Comparison of ENCODE assay signal across 8 mouse cellular contexts in genomic region chr2:84775241-84775640, GRCm38 (mm10). TPM values are rescaled to one million over a fixed set of nuclear protein-coding genes. Genes with fewer than 3 reads are reported as not detected.
DNase-seq lines count a peak whose midpoint lies in the region; ATAC-seq and TF ChIP-seq lines count a peak whose summit lies in the region.

Gene Serping1, minus strand, starts transcription at chr2:84775444.

- no peak within 1 kb of the TSS for H3K4me3 ChIP-seq in thymus, adult 2 months (ENCODE audit: control insufficient read depth, insufficient read depth, low read length)
- H3K4me3 ChIP-seq in forebrain, embryonic 11.5 days (ENCODE audit: low read depth, low read length): peak within 1 kb of the TSS; percentile 22
- peak within 1 kb of the TSS; percentile 18 to 24; a peak in 3 of 4 replicates for H3K4me3 ChIP-seq in liver, embryonic 14.5 days (ENCODE audit: insufficient read depth in 1 of 2, low read depth in 2 of 2, low read length in 2 of 2)

- 95% methylated on average over 9 of the region's 9 CpGs for WGBS in thymus, adult 2 months
- 68% methylated on average over 9 of the region's 9 CpGs for WGBS in forebrain, embryonic 11.5 days
- 69% methylated on average over 9 of the region's 9 CpGs for WGBS in liver, embryonic 14.5 days (ENCODE audit: insufficient replicate concordance)

- peak within 1 kb of the TSS; percentile 56 for H3K9ac ChIP-seq in forebrain, embryonic 11.5 days (ENCODE audit: low read length)
- H3K9ac ChIP-seq in liver, embryonic 14.5 days (replicated peaks): no peak within 1 kb of the TSS

- H3K4me2 ChIP-seq in forebrain, embryonic 11.5 days (ENCODE audit: low read depth, low read length, severe bottlenecking): peak within 1 kb of the TSS; percentile 54
- peak within 1 kb of the TSS; percentile 26 for H3K4me2 ChIP-seq in liver, embryonic 14.5 days (ENCODE audit: low read depth)

- no peaks in the 10 kb centered on the region for H3K4me1 ChIP-seq in thymus, adult 2 months (replicated peaks; ENCODE audit: control insufficient read depth, insufficient read depth, low read length)
- peaks cover 9% of the 10 kb centered on the region for H3K4me1 ChIP-seq in forebrain, embryonic 11.5 days (replicated peaks; ENCODE audit: control insufficient read depth, insufficient read depth, low read length)
- peaks cover 0 to 5% of the 10 kb centered on the region in 2 experiments; a peak in 2 of 4 replicates for H3K4me1 ChIP-seq in liver, embryonic 14.5 days (replicated peaks; ENCODE audit: control insufficient read depth in 2 of 2, insufficient read depth in 2 of 2, low read length in 1 of 2)

- TF ChIP-seq POLR2A in thymus, adult 2 months (IDR thresholded peaks at IDR 0.05; ENCODE audit: control insufficient read depth, extremely low read depth, insufficient read depth, low read length, poor library complexity): no peak

- DNase-seq in thymus, adult 2 months: no peak
- no peak for DNase-seq in thymus, postnatal 10 days (ENCODE audit: low spot score in 2 of 2)
- no peak for DNase-seq in forebrain, embryonic 11.5 days (ENCODE audit: low spot score)
- no peak for DNase-seq in heart, postnatal 25 days (ENCODE audit: low spot score)
- no peak for DNase-seq in liver, embryonic 14.5 days (ENCODE audit: low read depth in 3 of 3, low spot score in 3 of 3)
- no peak for DNase-seq in spleen, postnatal 36 days (ENCODE audit: low spot score in 2 of 2)
- no peak for DNase-seq in layer of hippocampus, postnatal 25 days (ENCODE audit: extremely low spot score in 1 of 2, low spot score in 1 of 2)
- no peak for DNase-seq in T-cell, adult 2 months (ENCODE audit: low spot score)

- no peaks in the 10 kb centered on the region for H3K27me3 ChIP-seq in thymus, adult 2 months (ENCODE audit: control insufficient read depth, insufficient read depth, low read length)
- H3K27me3 ChIP-seq in forebrain, embryonic 11.5 days (ENCODE audit: control insufficient read depth, insufficient read depth, low read length): no peaks in the 10 kb centered on the region
- peaks cover 26% of the 10 kb centered on the region for H3K27me3 ChIP-seq in liver, embryonic 14.5 days (ENCODE audit: control insufficient read depth, insufficient read depth, low read length)

- H3K36me3 ChIP-seq in thymus, adult 2 months (ENCODE audit: control insufficient read depth, insufficient read depth, low read length): no peaks in the 10 kb centered on the region
- no peaks in the 10 kb centered on the region for H3K36me3 ChIP-seq in forebrain, embryonic 11.5 days (ENCODE audit: control insufficient read depth, insufficient read depth, low read length)
- no peaks in the 10 kb centered on the region for H3K36me3 ChIP-seq in liver, embryonic 14.5 days (replicated peaks; ENCODE audit: control insufficient read depth, insufficient read depth, low read depth)

- no peak for TF ChIP-seq CTCF in thymus, adult 2 months (IDR thresholded peaks at IDR 0.05; ENCODE audit: borderline replicate concordance, control insufficient read depth, extremely low read depth, insufficient read depth, low read length, poor library complexity)
- no peak for TF ChIP-seq CTCF in liver, embryonic 14.5 days (IDR thresholded peaks at IDR 0.05; ENCODE audit: low read depth)

- intact Hi-C loops in heart, postnatal 25 days (cut with DNase I): no loop called here

- no peaks in the 10 kb centered on the region for H3K9me3 ChIP-seq in forebrain, embryonic 11.5 days (ENCODE audit: control insufficient read depth, low read length)
- no peaks in the 10 kb centered on the region for H3K9me3 ChIP-seq in liver, embryonic 14.5 days (ENCODE audit: control insufficient read depth, low read length)

- TF ChIP-seq EP300 in liver, embryonic 14.5 days (IDR thresholded peaks at IDR 0.05; ENCODE audit: low read depth): no peak

- H3K27ac ChIP-seq in thymus, adult 2 months (ENCODE audit: control insufficient read depth, insufficient read depth, low read length): no peak within 1 kb of the TSS
- H3K27ac ChIP-seq in forebrain, embryonic 11.5 days (ENCODE audit: low read depth, low read length): peak within 1 kb of the TSS; percentile 79
- H3K27ac ChIP-seq in liver, embryonic 14.5 days: no peak within 1 kb of the TSS

- peak; percentile 25 for ATAC-seq in forebrain, embryonic 11.5 days (replicated peaks; ENCODE audit: low FRiP score)
- peak; percentile 69 for ATAC-seq in liver, embryonic 14.5 days (ENCODE audit: insufficient read depth)

RNA-seq across cellular contexts. Expression of gene Serping1, which starts in this region (rescaled TPM):
- polyA plus RNA-seq in thymus, adult 2 months (2012; rRNA removed): 64.6 and 93.7 TPM in 2 replicates
- polyA plus RNA-seq in forebrain, embryonic 11.5 days (2014; fragmentation: Nextera tagmentation; extraction: Ambion mirVana): 30.4 and 35.7 TPM in 2 replicates
- 10 to 100 TPM; 68.8 to 75.7 TPM for total RNA-seq in heart, postnatal 25 days (2021)
- 32.4 and 35.4 TPM in 2 replicates for polyA plus RNA-seq in liver, embryonic 14.5 days (2012; rRNA removed)
- 45.4 and 61.5 TPM in 2 replicates for polyA plus RNA-seq in liver, embryonic 14.5 days (2014; fragmentation: Nextera tagmentation; extraction: Ambion mirVana)
- total RNA-seq in layer of hippocampus, postnatal 25 days (2021): 1 to 10 TPM; 5.7 to 7.4 TPM

Comparison
In these comparisons a context has a peak if more than half of its experiments do, and no peak if none do; other contexts are left out.
1. RNA of gene Serping1 (total RNA-seq): 68.8 to 75.7 TPM in heart, postnatal 25 days; 5.7 to 7.4 TPM in layer of hippocampus, postnatal 25 days; every median in the first group is over 4 times any median in the second.